Mouse (Mus musculus) left cerebral cortex, postnatal 10 days (tissue): Measurements from ENCODE around the gene BC017158. TPM values are rescaled to one million over a fixed set of nuclear protein-coding genes. Genes with fewer than 3 reads are reported as not detected.

Source experiments
- DNase-seq, 2 experiments: peaks; one replicate each; pipeline ENCODE4 v3.0.0; 2021 to 2022; ENCODE audit warnings: low spot score in 2 of 2, mixed read lengths in 1 of 2; ENCODE audit errors: extremely low spot score in 1 of 2
- intact Hi-C: fragments of 180-260 bp; cut with DNase I; formaldehyde crosslinking; loops from one replicate; pipeline ENCODE4 v1.15.1; 2025
- total RNA-seq, 2 experiments: library from RNA; stranded (reverse); gene quantifications; 2 replicates each; pipeline ENCODE4 v1.2.3; 2021

The BC017158 gene
- total RNA-seq, 2 experiments from 2014 or later: 25.1 to 25.4 TPM

- peak in 1 of 2 experiments; percentile 7 for DNase-seq
- intact Hi-C loops: no loop called here
Observed at GRCm38 (mm10) chr7:128311811-128312210, 13.8 kb upstream of the BC017158 start.

GRCm38 (mm10) chr7:128311263-128311662 is 13.3 kb upstream of the BC017158 start:
- intact Hi-C loops: no loop called here
- DNase-seq: peak in 1 of 2 experiments; percentile 7

- peak in 1 of 2 experiments; percentile 10 for DNase-seq
- intact Hi-C loops: no loop called here
Observed at GRCm38 (mm10) chr7:128310229-128310688, 12.3 kb upstream of the BC017158 start.

DNA sequence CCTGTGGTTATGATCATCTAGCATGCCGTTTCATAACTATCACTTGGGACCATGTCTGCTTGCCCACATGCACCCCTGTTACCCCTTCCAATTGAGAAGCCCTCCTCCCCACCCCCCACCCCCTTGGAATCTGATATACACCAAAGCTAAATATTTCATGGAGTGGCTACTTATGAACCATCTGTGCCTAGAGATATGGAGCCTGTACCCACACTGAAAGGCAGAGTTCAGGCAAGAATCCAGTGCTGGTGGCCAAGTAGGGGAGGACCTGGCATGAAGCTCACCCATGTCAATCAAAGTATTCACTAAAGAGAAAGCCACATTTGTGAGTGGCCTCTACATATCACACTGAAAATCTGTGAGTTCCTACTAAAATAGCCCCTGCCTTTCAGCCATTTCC is 11.8 kb upstream of the BC017158 start:
- DNase-seq: peak in 1 of 2 experiments; percentile 8
- intact Hi-C loops: loop anchor here (5.0 kb wide), 2 partner anchors 38 to 383 kb away; no protein-coding TSS in a partner anchor

- intact Hi-C loops: loop anchor here (5.0 kb wide), 2 partner anchors 38 to 383 kb away; no protein-coding TSS in a partner anchor
- DNase-seq: no peak
Observed at GRCm38 (mm10) chr7:128309216-128309615, 11.2 kb upstream of the BC017158 start.

DNA sequence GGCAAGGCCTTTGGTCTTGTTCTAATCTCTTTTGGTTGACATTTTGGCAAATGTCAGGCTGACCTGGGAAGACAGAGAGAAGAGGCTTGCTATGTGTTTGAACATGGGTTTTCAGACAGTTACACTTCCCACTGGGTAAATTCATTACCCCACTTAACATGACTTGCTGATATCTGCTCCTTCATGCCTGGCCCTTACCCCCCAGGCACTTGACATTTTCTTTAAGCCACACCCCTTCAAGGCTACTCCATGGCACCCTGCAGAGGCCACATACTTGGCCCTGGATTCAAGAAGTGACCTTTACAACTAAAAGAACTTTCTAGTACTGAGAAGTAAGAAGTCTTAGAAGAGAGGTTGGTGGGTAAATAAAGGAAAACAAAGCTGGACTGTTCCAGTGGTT is 9.9 kb upstream of the BC017158 start:
- intact Hi-C loops: loop anchor here (5.0 kb wide), 2 partner anchors 39 to 384 kb away; no protein-coding TSS in a partner anchor
- DNase-seq: peak in 1 of 2 experiments; percentile 3

DNA sequence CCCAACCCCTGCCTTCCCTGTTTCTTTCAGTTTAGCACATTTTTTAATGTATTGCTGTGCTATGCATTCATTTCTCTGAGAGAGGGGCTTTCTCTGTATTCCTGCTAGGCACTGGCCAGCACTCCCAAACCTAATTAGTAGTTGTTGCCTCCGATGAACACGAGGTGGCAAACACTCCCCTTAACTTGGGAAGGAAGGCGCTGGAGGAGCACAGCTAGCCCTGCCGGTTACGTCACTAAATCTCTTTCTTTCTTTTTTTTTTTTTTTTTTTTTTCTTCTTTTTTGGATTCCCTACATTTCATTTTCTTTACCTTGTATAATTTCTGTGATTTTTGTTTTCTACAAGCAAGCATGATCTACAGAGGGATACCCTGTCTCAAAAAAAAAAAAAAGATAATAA is 6.9 kb upstream of the BC017158 start:
- intact Hi-C loops: loop anchor here (5.0 kb wide), 2 partner anchors 42 to 387 kb away; no protein-coding TSS in a partner anchor
- DNase-seq: peak; percentile 52 to 68

- no peak for DNase-seq
- intact Hi-C loops: no loop called here
Observed at GRCm38 (mm10) chr7:128304198-128304597, 6.2 kb upstream of the BC017158 start.

GRCm38 (mm10) chr7:128302151-128302550 is 4.2 kb upstream of the BC017158 start:
- DNase-seq: no peak
- intact Hi-C loops: no loop called here

DNA sequence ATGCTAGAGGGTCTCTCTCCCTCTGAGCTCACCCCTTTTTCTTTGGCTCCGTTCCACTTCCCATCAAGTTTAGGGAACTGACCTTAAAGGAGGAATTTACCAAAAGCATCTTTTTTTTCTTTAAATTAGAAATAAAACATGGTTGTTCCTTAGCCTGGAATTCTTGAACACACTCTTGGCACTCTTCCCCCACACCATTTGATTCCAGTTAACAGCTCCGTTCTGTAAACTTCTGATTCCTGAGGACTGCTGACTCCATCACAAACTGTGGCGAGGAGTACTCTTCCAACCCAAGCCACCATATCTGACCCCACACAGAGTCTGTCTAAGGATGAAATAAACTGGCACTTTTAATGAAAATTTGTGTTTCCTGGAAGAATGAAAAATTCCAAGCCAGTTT is 3.0 kb upstream of the BC017158 start:
- intact Hi-C loops: no loop called here
- DNase-seq: no peak

GRCm38 (mm10) chr7:128298481-128299342 is 742 bp upstream of the BC017158 start:
- DNase-seq: peak in 1 of 2 experiments; percentile 54
- intact Hi-C loops: loop anchor here (5.0 kb wide), 1 partner anchor 51 kb away; the partner anchor contains the start of gene Tgfb1i1

DNA sequence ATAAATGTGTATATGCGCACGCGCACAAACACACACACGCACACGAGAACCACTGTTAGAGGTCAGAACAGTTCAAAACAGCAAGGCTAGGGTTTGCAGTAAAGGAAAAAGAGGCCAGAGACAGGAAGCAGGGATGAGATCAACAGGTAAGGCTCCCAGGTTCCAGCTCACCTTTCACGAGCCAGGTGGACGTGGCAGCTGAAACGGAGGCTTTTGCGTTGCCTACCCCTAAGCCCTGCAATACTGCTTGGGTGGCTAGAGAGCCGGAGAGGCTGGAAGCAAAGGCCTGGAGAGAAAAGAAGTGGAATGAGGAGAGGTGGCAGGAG is 716 bp downstream of the BC017158 start:
- no peak for DNase-seq
- intact Hi-C loops: loop anchor here (5.0 kb wide), 1 partner anchor 50 kb away; the partner anchor contains the start of gene Tgfb1i1

DNA sequence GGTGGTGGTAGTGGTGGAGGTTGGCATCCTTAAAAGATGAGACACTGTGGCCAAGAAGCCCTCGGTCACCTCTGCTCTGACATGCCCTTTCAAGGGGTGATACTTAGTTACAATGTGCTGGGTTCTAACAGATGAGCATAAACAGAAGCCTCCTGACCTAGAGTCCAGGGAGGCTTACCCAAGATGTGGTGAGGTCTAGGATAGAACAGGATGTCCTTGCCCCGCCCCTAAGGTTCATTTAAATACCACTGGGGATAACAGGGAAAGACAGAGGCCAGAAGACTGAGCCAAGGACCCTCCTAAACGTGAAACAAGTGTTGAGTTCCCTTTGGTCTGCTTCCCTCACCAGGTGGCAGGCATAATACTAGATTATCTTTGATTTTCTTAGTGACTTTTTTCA is 1.5 kb downstream of the BC017158 start:
- intact Hi-C loops: loop anchor here (5.0 kb wide), 1 partner anchor 49 kb away; the partner anchor contains the start of gene Tgfb1i1

DNA sequence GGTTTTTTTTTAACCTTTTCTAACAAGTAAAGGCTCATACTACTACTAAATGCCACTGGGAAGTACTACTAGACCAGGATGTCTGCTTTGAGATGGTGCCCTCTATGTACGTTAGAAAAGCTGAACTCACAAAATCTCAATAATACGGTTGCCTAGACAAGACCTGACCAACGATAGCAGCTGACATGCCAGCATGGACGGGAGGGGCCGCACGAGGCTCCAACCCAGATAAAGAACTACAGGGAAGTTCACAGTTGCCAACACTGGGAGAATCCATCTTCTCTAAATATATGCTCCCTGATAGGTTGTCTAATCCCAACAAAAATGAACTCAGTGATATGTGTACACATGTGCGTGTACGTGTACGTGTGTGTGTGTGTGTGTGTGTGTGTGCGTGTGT is 3.2 kb downstream of the BC017158 start:
- no peak for DNase-seq
- intact Hi-C loops: loop anchor here (5.0 kb wide), 1 partner anchor 47 kb away; the partner anchor contains the start of gene Tgfb1i1

More for the DNA sequence above, 1.5 kb downstream of the BC017158 start:
- no peak for DNase-seq

- intact Hi-C loops: no loop called here
- no peak for DNase-seq
Observed at GRCm38 (mm10) chr7:128288923-128289544, 8.9 kb downstream of the BC017158 start.

GRCm38 (mm10) chr7:128285060-128285459 is 12.9 kb downstream of the BC017158 start:
- intact Hi-C loops: no loop called here
- no peak for DNase-seq

DNA sequence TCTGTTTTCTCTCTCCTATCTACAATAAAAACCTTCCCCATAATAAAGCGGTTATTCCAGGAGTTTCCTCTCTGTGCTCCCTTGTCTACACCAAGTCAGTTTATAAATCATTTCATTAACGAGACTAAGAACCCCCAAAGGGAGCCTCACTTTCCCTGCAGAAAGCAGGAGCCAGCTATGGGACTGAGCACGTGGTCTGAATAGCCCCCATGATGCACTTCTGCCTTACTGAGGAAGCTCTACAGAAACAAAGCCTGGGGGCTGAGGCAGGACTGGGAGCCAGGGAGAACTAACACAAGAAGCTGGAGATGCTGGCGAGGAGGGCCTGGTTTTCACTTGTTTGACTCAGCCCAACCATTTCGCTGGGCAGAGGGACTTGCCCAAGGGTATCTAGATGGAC is 13.9 kb downstream of the BC017158 start:
- intact Hi-C loops: no loop called here

DNA sequence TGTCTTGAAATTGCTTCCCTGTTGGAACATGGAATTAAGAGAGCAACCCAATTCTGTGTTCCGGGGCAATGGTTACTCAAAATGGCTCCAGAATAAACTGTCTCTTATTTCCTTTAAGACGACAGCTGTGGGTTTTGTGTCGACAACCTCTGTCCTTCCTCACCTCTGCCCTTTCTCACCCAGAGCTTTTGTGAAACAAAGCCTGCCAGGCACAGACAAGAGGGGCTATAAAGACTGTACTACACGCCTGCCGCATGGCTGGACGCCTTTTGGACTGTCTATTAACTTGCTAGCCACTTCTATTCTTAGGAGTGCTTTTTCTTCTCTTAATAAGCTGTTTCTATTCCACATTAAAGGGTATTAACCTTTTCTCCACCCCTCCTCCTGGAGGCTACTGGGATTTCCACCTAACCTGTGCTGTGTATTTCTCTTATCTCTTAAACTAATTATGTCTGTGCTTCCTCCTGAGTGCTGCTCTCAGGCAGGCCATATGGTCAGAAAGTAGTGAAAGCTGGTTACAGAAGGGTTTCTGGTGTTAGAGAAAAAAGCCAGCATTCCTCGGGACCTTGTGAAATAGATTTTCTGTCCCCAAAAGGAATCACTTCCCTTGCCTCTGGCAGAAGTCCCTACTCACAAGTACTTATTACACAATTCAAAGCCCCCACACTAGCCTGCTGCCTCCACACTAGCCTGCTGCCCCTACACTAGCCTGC is 15.3 kb downstream of the BC017158 start:
- intact Hi-C loops: no loop called here
- DNase-seq: no peak

More for the DNA sequence above, 13.9 kb downstream of the BC017158 start:
- no peak for DNase-seq

GRCm38 (mm10) chr7:128281765-128282164 is 16.2 kb downstream of the BC017158 start:
- no peak for DNase-seq
- intact Hi-C loops: no loop called here
